Mouse (Mus musculus) embryonic facial prominence, embryonic 11.5 days (tissue): ENCODE results near the gene Mag. TPM values are rescaled to one million over a fixed set of nuclear protein-coding genes. Genes with fewer than 3 reads are reported as not detected.

Source experiments
- ATAC-seq: fragments of 200-750 bp; cut with Nextera tagmentation; replicated peaks from 2 replicates; pipeline ENCODE4 v1.8.0; 2017; ENCODE audit warnings: low read depth; ENCODE audit not compliant: insufficient number of reproducible peaks, low FRiP score, low TSS enrichment
- DNase-seq: peaks from one replicate; pipeline ENCODE4 v3.0.0-alpha.2; 2015; ENCODE audit warnings: low spot score
- H3K27ac ChIP-seq: fragments of 300-500 bp; sonication (generic); replicated peaks from 2 replicates; pipeline ENCODE4 v1.5.1; 2014; ENCODE audit warnings: mild to moderate bottlenecking, low read depth, low read length, control low read depth
- H3K27me3 ChIP-seq: fragments of 300-500 bp; sonication (generic); 2 replicates; pipeline ENCODE4 v1.6.1; 2014; ENCODE audit warnings: mild to moderate bottlenecking, low read length, moderate library complexity, mixed read lengths; ENCODE audit not compliant: control insufficient read depth, insufficient read depth
- H3K36me3 ChIP-seq: fragments of 300-500 bp; sonication (generic); replicated peaks from 2 replicates; pipeline ENCODE4 v1.6.1; 2014; ENCODE audit warnings: low read depth, mild to moderate bottlenecking, low read length, moderate library complexity, mixed read lengths; ENCODE audit not compliant: control insufficient read depth, insufficient read depth
- H3K4me1 ChIP-seq: fragments of 300-500 bp; sonication (generic); 2 replicates; pipeline ENCODE4 v1.6.1; 2014; ENCODE audit warnings: low read length, mixed read lengths; ENCODE audit not compliant: control insufficient read depth, insufficient read depth
- H3K4me2 ChIP-seq: fragments of 300-500 bp; sonication (generic); 2 replicates; pipeline ENCODE4 v1.6.1; 2014; ENCODE audit warnings: low read depth, mild to moderate bottlenecking, control low read depth, low read length, moderate library complexity
- H3K4me3 ChIP-seq: fragments of 300-500 bp; sonication (generic); 2 replicates; pipeline ENCODE4 v1.5.1; 2014; ENCODE audit warnings: low read depth, low read length, control low read depth
- H3K9ac ChIP-seq: fragments of 300-500 bp; sonication (generic); replicated peaks from 2 replicates; pipeline ENCODE4 v1.6.1; 2014; ENCODE audit warnings: mild to moderate bottlenecking, control low read depth, low read length
- H3K9me3 ChIP-seq: fragments of 300-500 bp; sonication (generic); replicated peaks from 2 replicates; pipeline ENCODE4 v1.6.1; 2016; ENCODE audit warnings: mild to moderate bottlenecking, low read length, inconsistent platforms, mixed read lengths; ENCODE audit not compliant: control insufficient read depth
- WGBS: fragments of 180-500 bp; shearing (Covaris S2); extraction: QIAGEN DNeasy Blood & Tissue Kit; methylation state at CpG from one replicate; pipeline ENCODE4 v1.1.7; 2014; 5-methylcytosine and 5-hydroxymethylcytosine counted together
- polyA plus RNA-seq: library from polyadenylated mRNA; unstranded; fragments of >200 nt; fragmentation: Nextera tagmentation; extraction: Ambion mirVana; gene quantifications from 2 replicates; pipeline ENCODE4 v1.2.1, GENCODE M21; 2014

The Mag gene
- polyA plus RNA-seq, 1 experiment from 2014 or later: 0.17 TPM

GRCm38 (mm10) chr7:30886852-30887251, 27.8 kb downstream of the Mag start:
- H3K27ac ChIP-seq: no peak overlapping the region
- ATAC-seq: no peak
- no peak overlapping the region for H3K4me2 ChIP-seq
- WGBS: 87% methylated on average over 4 of the region's 4 CpGs
- no peak for DNase-seq
- no peaks in the 10 kb centered on the region for H3K27me3 ChIP-seq
- no peak overlapping the region for H3K9ac ChIP-seq
- H3K4me3 ChIP-seq: no peak overlapping the region
- no peaks in the 10 kb centered on the region for H3K36me3 ChIP-seq
- H3K9me3 ChIP-seq: no peaks in the 10 kb centered on the region
- no peaks in the 10 kb centered on the region for H3K4me1 ChIP-seq

GRCm38 (mm10) chr7:30884047-30884446, 30.6 kb downstream of the Mag start:
- Histone ChIP-seq H3K4me3 (no peak overlapping the region), H3K9me3 (no peaks in the 10 kb centered on the region), H3K36me3 (no peaks in the 10 kb centered on the region), H3K9ac (no peak overlapping the region), H3K27ac (no peak overlapping the region), H3K4me2 (no peak overlapping the region), H3K27me3 (no peaks in the 10 kb centered on the region), H3K4me1 (no peaks in the 10 kb centered on the region)
- no peak for DNase-seq
- ATAC-seq: no peak

- no peak overlapping the region for H3K9ac ChIP-seq
- WGBS: 74% methylated on average over 3 of the region's 3 CpGs
- H3K4me1 ChIP-seq: no peaks in the 10 kb centered on the region
- no peak overlapping the region for H3K27ac ChIP-seq
- no peak overlapping the region for H3K4me2 ChIP-seq
- no peak overlapping the region for H3K4me3 ChIP-seq
- no peaks in the 10 kb centered on the region for H3K9me3 ChIP-seq
- ATAC-seq (no peak), DNase-seq (no peak)
- no peaks in the 10 kb centered on the region for H3K36me3 ChIP-seq
- no peaks in the 10 kb centered on the region for H3K27me3 ChIP-seq
Observed at GRCm38 (mm10) chr7:30881367-30881766, 33.3 kb downstream of the Mag start.

- no peaks in the 10 kb centered on the region for H3K36me3 ChIP-seq
- H3K4me3 ChIP-seq: no peak within 1 kb of the TSS
- no peak within 1 kb of the TSS for H3K4me2 ChIP-seq
- ATAC-seq (no peak), DNase-seq (no peak)
- no peaks in the 10 kb centered on the region for H3K9me3 ChIP-seq
- H3K4me1 ChIP-seq: no peaks in the 10 kb centered on the region
- H3K27ac ChIP-seq: no peak within 1 kb of the TSS
- no peak within 1 kb of the TSS for H3K9ac ChIP-seq
- 74% methylated on average over 7 of the region's 7 CpGs for WGBS
- no peaks in the 10 kb centered on the region for H3K27me3 ChIP-seq
Observed at GRCm38 (mm10) chr7:30880176-30880575, 34.5 kb downstream of the Mag start, which contains the start of gene Cd22. Cd22 (minus strand) TSS chr7:30880342.

- Histone ChIP-seq H3K27me3 (no peaks in the 10 kb centered on the region), H3K9me3 (no peaks in the 10 kb centered on the region), H3K36me3 (no peaks in the 10 kb centered on the region), H3K27ac (no peak overlapping the region), H3K9ac (no peak overlapping the region), H3K4me2 (no peak overlapping the region), H3K4me3 (no peak overlapping the region), H3K4me1 (no peaks in the 10 kb centered on the region)
- DNase-seq (no peak), ATAC-seq (no peak)
- 81% methylated on average over 6 of the region's 6 CpGs for WGBS
Observed at GRCm38 (mm10) chr7:30878950-30879349, 35.7 kb downstream of the Mag start.

GRCm38 (mm10) chr7:30873083-30873482, 41.6 kb downstream of the Mag start:
- Histone ChIP-seq H3K27me3 (no peaks in the 10 kb centered on the region), H3K9ac (no peak overlapping the region), H3K4me3 (no peak overlapping the region), H3K4me2 (no peak overlapping the region), H3K4me1 (no peaks in the 10 kb centered on the region), H3K36me3 (no peaks in the 10 kb centered on the region), H3K27ac (no peak overlapping the region), H3K9me3 (no peaks in the 10 kb centered on the region)
- peak; percentile 82 for DNase-seq
- WGBS: 25% methylated on average over 15 of the region's 15 CpGs
- ATAC-seq: no peak

GRCm38 (mm10) chr7:30863386-30863785, 51.3 kb downstream of the Mag start:
- no peak overlapping the region for H3K27ac ChIP-seq
- no peak for DNase-seq
- H3K4me3 ChIP-seq: no peak overlapping the region
- no peak overlapping the region for H3K9ac ChIP-seq
- no peaks in the 10 kb centered on the region for H3K27me3 ChIP-seq
- ATAC-seq: no peak
- H3K4me2 ChIP-seq: no peak overlapping the region
- H3K4me1 ChIP-seq: no peaks in the 10 kb centered on the region; the same call in 1 of the 2 replicates
- no peaks in the 10 kb centered on the region for H3K9me3 ChIP-seq
- no peaks in the 10 kb centered on the region for H3K36me3 ChIP-seq
- WGBS: 80% methylated on average over 8 of the region's 8 CpGs

- DNase-seq (no peak), ATAC-seq (no peak)
- no peaks in the 10 kb centered on the region for H3K36me3 ChIP-seq
- no peaks in the 10 kb centered on the region; the same call in 1 of the 2 replicates for H3K4me1 ChIP-seq
- no peaks in the 10 kb centered on the region for H3K9me3 ChIP-seq
- no peak within 1 kb of the TSS for H3K4me2 ChIP-seq
- no peak within 1 kb of the TSS for H3K4me3 ChIP-seq
- no peak within 1 kb of the TSS for H3K9ac ChIP-seq
- no peak within 1 kb of the TSS for H3K27ac ChIP-seq
- 86% methylated on average over 12 of the region's 12 CpGs for WGBS
- no peaks in the 10 kb centered on the region for H3K27me3 ChIP-seq
Observed at GRCm38 (mm10) chr7:30861464-30861863, 53.2 kb downstream of the Mag start, which contains the start of gene Ffar1. Ffar1 (minus strand) TSS chr7:30861564.
